Mouse (Mus musculus) testis, postnatal 10 days (tissue): ENCODE results near the gene Camsap1.
A peak's percentile ranks its signal among the peaks of the same experiment; 100 is the strongest.

Source experiments
- DNase-seq: peaks from one replicate; pipeline ENCODE4 v3.0.0; 2021; ENCODE audit warnings: low spot score

Camsap1 gene

GRCm38 (mm10) chr2:25978997-25979396 lies 4.1 kb downstream of the Camsap1 start:
- no peak for DNase-seq

- DNase-seq = no peak
These were observed 5.4 kb downstream of the Camsap1 start for GRCm38 (mm10) chr2:25977587-25978239.

GRCm38 (mm10) chr2:25975141-25975770 lies 7.8 kb downstream of the Camsap1 start:
- no peak for DNase-seq

GRCm38 (mm10) chr2:25970426-25970825 lies 12.7 kb downstream of the Camsap1 start:
- no peak for DNase-seq

- DNase-seq = no peak
These were observed 13.8 kb downstream of the Camsap1 start for GRCm38 (mm10) chr2:25969319-25969718.

GRCm38 (mm10) chr2:25949291-25949690 lies 33.8 kb downstream of the Camsap1 start:
- DNase-seq = no peak

GRCm38 (mm10) chr2:25947950-25948349 lies 35.1 kb downstream of the Camsap1 start:
- DNase-seq = no peak

GRCm38 (mm10) chr2:25943822-25944221 lies 39.3 kb downstream of the Camsap1 start:
- DNase-seq = no peak

GRCm38 (mm10) chr2:25940503-25940902 lies 42.6 kb downstream of the Camsap1 start:
- DNase-seq = no peak

- DNase-seq = peak; percentile 75
These were observed 51.7 kb downstream of the Camsap1 start for GRCm38 (mm10) chr2:25931249-25931859.

- no peak for DNase-seq
These were observed 55.3 kb downstream of the Camsap1 start for GRCm38 (mm10) chr2:25927821-25928220.

GRCm38 (mm10) chr2:25924934-25925333 lies 58.1 kb downstream of the Camsap1 start:
- DNase-seq = no peak

- DNase-seq = no peak
These were observed 59.3 kb downstream of the Camsap1 start for GRCm38 (mm10) chr2:25923799-25924198.

- DNase-seq = peak; percentile 52
These were observed 63.1 kb downstream of the Camsap1 start for GRCm38 (mm10) chr2:25919972-25920371.

GRCm38 (mm10) chr2:25918408-25918807 lies 64.7 kb downstream of the Camsap1 start:
- DNase-seq = no peak

- DNase-seq = no peak
These were observed 68.3 kb downstream of the Camsap1 start for GRCm38 (mm10) chr2:25914821-25915220.

GRCm38 (mm10) chr2:25914201-25914600 lies 68.9 kb downstream of the Camsap1 start:
- DNase-seq = no peak

- DNase-seq = peak; percentile 56
These were observed 69.8 kb downstream of the Camsap1 start for GRCm38 (mm10) chr2:25913247-25913646.

- DNase-seq = no peak
These were observed 73.2 kb downstream of the Camsap1 start for GRCm38 (mm10) chr2:25909872-25910271.

GRCm38 (mm10) chr2:25898970-25899369 lies 84.1 kb downstream of the Camsap1 start:
- no peak for DNase-seq

- DNase-seq = no peak
These were observed 90.6 kb downstream of the Camsap1 start for GRCm38 (mm10) chr2:25892440-25892839.

GRCm38 (mm10) chr2:25888144-25888543 lies 94.9 kb downstream of the Camsap1 start:
- peak; percentile 64 for DNase-seq

- DNase-seq = no peak
These were observed 95.9 kb downstream of the Camsap1 start for GRCm38 (mm10) chr2:25887226-25887625.
